Mouse (Mus musculus) myocyte (in vitro differentiated cells): ENCODE measurements at regions not wholly inside any gene's neighbourhood (a gene's known extent, or its start where the extent isn't known, plus 50 kb on each side); places are given as distances from the start of the nearest gene placed in this dataset.

Experiments used
- CEBPB ChIP-seq: IDR thresholded peaks from 2 replicates; pipeline ENCODE4 v1.6.1; 2011; ENCODE audit warnings: mild to moderate bottlenecking, moderate library complexity; ENCODE audit not compliant: poor library complexity, insufficient read depth, severe bottlenecking
- E2F4 ChIP-seq: IDR thresholded peaks from one replicate; pipeline ENCODE4 v1.6.1; 2011; ENCODE audit warnings: mild to moderate bottlenecking, control low read depth, moderate library complexity; ENCODE audit not compliant: insufficient read depth
- MAX ChIP-seq: IDR thresholded peaks from one replicate; pipeline ENCODE4 v1.6.1; 2011; ENCODE audit warnings: low read depth, mild to moderate bottlenecking, control low read depth
- MYOD1 ChIP-seq, 3 experiments: IDR thresholded peaks; one replicate each; pipeline ENCODE4 v1.6.1; 2011; ENCODE audit warnings: control low read depth in 2 of 3, low read depth in 2 of 3, mild to moderate bottlenecking in 2 of 3, moderate library complexity in 1 of 3; ENCODE audit not compliant: insufficient read length in 2 of 3, control insufficient read depth in 1 of 3
- MYOG ChIP-seq, 3 experiments: IDR thresholded peaks; one replicate each; pipeline ENCODE4 v1.6.1; 2011; ENCODE audit warnings: control low read depth in 2 of 3, low read depth in 2 of 3, mild to moderate bottlenecking in 2 of 3; ENCODE audit not compliant: insufficient read length in 2 of 3, control insufficient read depth in 1 of 3, insufficient read depth in 1 of 3
- POLR2A ChIP-seq: IDR thresholded peaks from one replicate; pipeline ENCODE4 v1.6.1; 2011; ENCODE audit warnings: low read depth, mild to moderate bottlenecking, control low read depth, moderate library complexity; ENCODE audit not compliant: insufficient read length
- REST ChIP-seq: IDR thresholded peaks from one replicate; pipeline ENCODE4 v1.6.1; 2011; ENCODE audit warnings: mild to moderate bottlenecking, control low read depth, moderate library complexity; ENCODE audit not compliant: insufficient read depth, insufficient read length
- SRF ChIP-seq: IDR thresholded peaks from one replicate; pipeline ENCODE4 v1.6.1; 2011; ENCODE audit warnings: low read depth; ENCODE audit not compliant: control insufficient read depth, insufficient read length
- TCF12 ChIP-seq: IDR thresholded peaks from one replicate; pipeline ENCODE4 v1.6.1; 2011; ENCODE audit warnings: mild to moderate bottlenecking, control low read depth; ENCODE audit not compliant: poor library complexity, insufficient read depth, severe bottlenecking
- TCF3 ChIP-seq: IDR thresholded peaks from one replicate; pipeline ENCODE4 v1.6.1; 2011; ENCODE audit warnings: low read depth, control low read depth; ENCODE audit not compliant: insufficient read length
- USF1 ChIP-seq: IDR thresholded peaks from one replicate; pipeline ENCODE4 v1.6.1; 2011; ENCODE audit warnings: low read depth, mild to moderate bottlenecking, control low read depth, moderate library complexity

DNA sequence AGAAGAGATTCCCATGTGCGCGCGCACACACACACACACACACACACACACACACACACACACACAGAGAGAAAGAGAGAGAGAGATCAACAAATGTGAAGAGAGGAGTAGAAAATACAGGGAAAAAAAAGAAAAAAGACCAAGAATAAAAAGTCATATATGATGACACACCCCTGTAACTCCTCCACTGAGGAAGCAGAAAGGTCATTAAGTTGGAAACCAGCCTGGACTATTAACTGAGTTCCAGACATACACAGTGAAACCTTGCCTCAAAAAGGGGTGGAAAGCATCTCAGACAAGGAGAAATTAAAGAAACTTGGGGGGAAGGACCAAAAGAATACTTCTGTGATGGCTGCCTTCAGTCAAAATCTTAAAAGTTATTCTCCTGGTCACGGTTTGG lies 168.7 kb downstream of the Cd47 start:
- TF ChIP-seq MYOD1 (IDR thresholded peaks at IDR 0.05; ENCODE audit: control insufficient read depth in 1 of 3, insufficient read length in 2 of 3, low read depth in 2 of 3): no peak
- TF ChIP-seq POLR2A: no peak
- TF ChIP-seq USF1: no peak
- TF ChIP-seq TCF12: no peak
- no peak for TF ChIP-seq MAX
- no peak for TF ChIP-seq TCF3
- no peak for TF ChIP-seq SRF
- TF ChIP-seq CEBPB: peak; percentile 81; the same call in 1 of the 2 replicates
- TF ChIP-seq REST: no peak
- no peak for TF ChIP-seq E2F4
- no peak for TF ChIP-seq MYOG (IDR thresholded peaks at IDR 0.05; ENCODE audit: control insufficient read depth in 1 of 3, insufficient read depth in 1 of 3, insufficient read length in 2 of 3, low read depth in 2 of 3)
